Mouse (Mus musculus) ES-E14 (cell line): ENCODE measurements around the gene Mapk8ip3.

ENCODE experiments used
- HCFC1 ChIP-seq: IDR thresholded peaks from 2 replicates; pipeline ENCODE4 v1.6.1; 2012; ENCODE audit warnings: low read length, inconsistent platforms, borderline replicate concordance; ENCODE audit not compliant: insufficient read depth
- ZNF384 ChIP-seq: IDR thresholded peaks from 2 replicates; pipeline ENCODE4 v1.6.1; 2012; ENCODE audit warnings: low read depth, low read length, inconsistent platforms

- TF ChIP-seq HCFC1 = no peak
- no peak for TF ChIP-seq ZNF384
These were observed 44.0 kb downstream of the Mapk8ip3 start for GRCm38 (mm10) chr17:24892785-24893184.
